Mouse (Mus musculus): Measurements from ENCODE around the gene Smyd4. TPM values are rescaled to one million over a fixed set of nuclear protein-coding genes. Genes with fewer than 3 reads are reported as not detected.

Smyd4 gene
- polyA plus RNA-seq, 1 experiment, result 9.9 TPM

- no peak for DNase-seq (ENCODE audit: extremely low spot score in 1 of 2, low spot score in 1 of 2)
Measured at GRCm38 (mm10) chr11:75449695-75450094, 101.5 kb downstream of the Smyd4 start.

GRCm38 (mm10) chr11:75450304-75450908, 102.2 kb downstream of the Smyd4 start:
- no peak for DNase-seq (ENCODE audit: extremely low spot score in 1 of 2, low spot score in 1 of 2)

GRCm38 (mm10) chr11:75450936-75451335, 102.7 kb downstream of the Smyd4 start:
- no peak for DNase-seq (ENCODE audit: extremely low spot score in 1 of 2, low spot score in 1 of 2)

GRCm38 (mm10) chr11:75452081-75452480, 103.8 kb downstream of the Smyd4 start:
- no peak for DNase-seq (ENCODE audit: extremely low spot score in 1 of 2, low spot score in 1 of 2)

- DNase-seq (ENCODE audit: extremely low spot score in 1 of 2, low spot score in 1 of 2), result no peak
Measured at GRCm38 (mm10) chr11:75452812-75453557, 104.8 kb downstream of the Smyd4 start.

GRCm38 (mm10) chr11:75453991-75454930, 106.0 kb downstream of the Smyd4 start, which contains the start of gene Wdr81:
Gene Wdr81 (minus strand): TSS chr11:75454717.
- DNase-seq (ENCODE audit: extremely low spot score in 1 of 2, low spot score in 1 of 2), result peak; percentile 85 to 90

Other genes starting within 250 kb of the Smyd4 start
- gene Hic1, start 178.9 kb upstream of the Smyd4 start, polyA plus RNA-seq (2012; rRNA removed), result 4.1 and 4.2 TPM in 2 replicates
- gene Ovca2, start 169.6 kb upstream of the Smyd4 start, polyA plus RNA-seq (2012; rRNA removed), result 17.3 and 18.5 TPM in 2 replicates
- 21.2 and 22.2 TPM in 2 replicates for gene Dph1, start 157.2 kb upstream of the Smyd4 start, polyA plus RNA-seq (2012; rRNA removed)
- 25.3 and 28.1 TPM in 2 replicates for gene Rtn4rl1, start 154.7 kb upstream of the Smyd4 start, polyA plus RNA-seq (2012; rRNA removed)
- gene Rpa1, start 109 bp upstream of the Smyd4 start, polyA plus RNA-seq (2012; rRNA removed), result 29.4 and 30.7 TPM in 2 replicates
- gene Serpinf1, start 74.3 kb downstream of the Smyd4 start, polyA plus RNA-seq (2012; rRNA removed), result 33.0 and 33.1 TPM in 2 replicates
- 0.10 and 0.11 TPM in 2 replicates for gene Serpinf2, start 91.2 kb downstream of the Smyd4 start, polyA plus RNA-seq (2012; rRNA removed)
- 13.2 and 14.4 TPM in 2 replicates for gene Wdr81, start 106.3 kb downstream of the Smyd4 start, polyA plus RNA-seq (2012; rRNA removed)
- gene Tlcd2, start 113.3 kb downstream of the Smyd4 start, polyA plus RNA-seq (2012; rRNA removed), result 0.84 and 1.3 TPM in 2 replicates
- 86.2 and 95.8 TPM in 2 replicates for gene Prpf8, start 138.4 kb downstream of the Smyd4 start, polyA plus RNA-seq (2012; rRNA removed)
- 2.0 and 2.9 TPM in 2 replicates for gene Rilp, start 161.7 kb downstream of the Smyd4 start, polyA plus RNA-seq (2012; rRNA removed)
- 3.3 and 4.1 TPM in 2 replicates for gene Scarf1, start 165.1 kb downstream of the Smyd4 start, polyA plus RNA-seq (2012; rRNA removed)
- gene Slc43a2, start 183.3 kb downstream of the Smyd4 start, polyA plus RNA-seq (2012; rRNA removed), result 26.7 and 26.9 TPM in 2 replicates
- gene Pitpna, start 239.7 kb downstream of the Smyd4 start, polyA plus RNA-seq (2012; rRNA removed), result 221 and 251 TPM in 2 replicates